Mouse (Mus musculus) limb, embryonic 14.5 days (tissue): ENCODE data around the gene Cflar. TPM values are rescaled to one million over a fixed set of nuclear protein-coding genes. Genes with fewer than 3 reads are reported as not detected.

Experiments used
- ATAC-seq: fragments of 200-750 bp; cut with Nextera tagmentation; 2 replicates; pipeline ENCODE4 v1.8.0; 2017; ENCODE audit warnings: low read depth, moderate number of reproducible peaks, moderate TSS enrichment; ENCODE audit not compliant: low FRiP score
- DNase-seq: peaks from one replicate; pipeline ENCODE4 v3.0.0-alpha.2; 2015; ENCODE audit warnings: low spot score
- H3K27ac ChIP-seq: fragments of 300-500 bp; sonication (generic); replicated peaks from 2 replicates; pipeline ENCODE4 v1.5.1; 2014; ENCODE audit warnings: low read depth, mild to moderate bottlenecking, low read length, moderate library complexity, mixed read lengths
- H3K27me3 ChIP-seq: fragments of 300-500 bp; sonication (generic); 2 replicates; pipeline ENCODE4 v1.6.1; 2014; ENCODE audit warnings: low read length, mixed read lengths; ENCODE audit not compliant: control insufficient read depth, insufficient read depth
- H3K36me3 ChIP-seq: fragments of 300-500 bp; sonication (generic); 2 replicates; pipeline ENCODE4 v1.6.1; 2014; ENCODE audit warnings: mild to moderate bottlenecking, low read length, moderate library complexity, mixed read lengths; ENCODE audit not compliant: control insufficient read depth, insufficient read depth
- H3K4me1 ChIP-seq: fragments of 300-500 bp; sonication (generic); 2 replicates; pipeline ENCODE4 v1.6.1; 2014; ENCODE audit warnings: antibody characterized with exemption, low read length, mixed read lengths; ENCODE audit not compliant: control insufficient read depth, insufficient read depth
- H3K4me2 ChIP-seq: fragments of 300-500 bp; sonication (generic); replicated peaks from 2 replicates; pipeline ENCODE4 v1.6.1; 2014; ENCODE audit warnings: low read depth, mild to moderate bottlenecking, low read length, moderate library complexity; ENCODE audit not compliant: severe bottlenecking
- H3K4me3 ChIP-seq: fragments of 300-500 bp; sonication (generic); replicated peaks from 2 replicates; pipeline ENCODE4 v1.5.1; 2014; ENCODE audit warnings: low read length
- H3K9ac ChIP-seq: fragments of 300-500 bp; sonication (generic); 2 replicates; pipeline ENCODE4 v1.6.1; 2014; ENCODE audit warnings: mild to moderate bottlenecking, low read depth, low read length, moderate library complexity; ENCODE audit not compliant: severe bottlenecking
- H3K9me3 ChIP-seq: fragments of 300-500 bp; sonication (generic); 2 replicates; pipeline ENCODE4 v1.6.1; 2016; ENCODE audit warnings: low read length; ENCODE audit not compliant: control insufficient read depth
- POLR2A ChIP-seq: fragments of 200-500 bp; IDR thresholded peaks from 2 replicates; pipeline ENCODE4 v1.8.0; 2012; ENCODE audit warnings: inconsistent platforms, mild to moderate bottlenecking, moderate library complexity, borderline replicate concordance; ENCODE audit not compliant: insufficient read depth, insufficient read length; ENCODE audit errors: extremely low read depth
- WGBS: fragments of 180-500 bp; shearing (Covaris S2); extraction: QIAGEN DNeasy Blood & Tissue Kit; methylation state at CpG from one replicate; pipeline ENCODE4 v1.1.7; 2014; 5-methylcytosine and 5-hydroxymethylcytosine counted together
- polyA plus RNA-seq, 2 experiments: library from polyadenylated mRNA; depleted of rRNA in 1 of 2; stranded (reverse) in 1 of 2; unstranded in 1 of 2; fragments of >200 nt; fragmentation: Nextera tagmentation in 1 of 2; extraction: Ambion mirVana in 1 of 2; gene quantifications; 2 replicates each; pipeline versions ENCODE4 v1.2.1 to v1.2.3; 2012 to 2014

Cflar gene
- polyA plus RNA-seq, 2 experiments: 28.9 to 37.2 TPM

- TF ChIP-seq POLR2A: no peak
- Histone ChIP-seq H3K4me2 (no peak overlapping the region), H3K9me3 (0 out of 2 replicates have a peak, but pooled peaks cover 2% of the 10 kb centered on the region), H3K27me3 (no peaks in the 10 kb centered on the region), H3K4me3 (no peak overlapping the region), H3K4me1 (peaks cover 14% of the 10 kb centered on the region), H3K9ac (no peak overlapping the region), H3K27ac (no peak overlapping the region), H3K36me3 (peaks cover 13% of the 10 kb centered on the region)
- no peak for DNase-seq
- WGBS: 86% methylated on average over 8 of the region's 8 CpGs
- no peak for ATAC-seq
These were observed 90.4 kb downstream of the Cflar start for GRCm38 (mm10) chr1:58801558-58802285.

- Histone ChIP-seq H3K27me3 (no peaks in the 10 kb centered on the region), H3K36me3 (peaks cover 13% of the 10 kb centered on the region), H3K9ac (peak overlapping the region; percentile 28; the same call in 1 of the 2 replicates), H3K4me1 (peaks cover 10% of the 10 kb centered on the region), H3K9me3 (0 out of 2 replicates have a peak, but pooled peaks cover 2% of the 10 kb centered on the region), H3K4me2 (no peak overlapping the region), H3K27ac (no peak overlapping the region), H3K4me3 (no peak overlapping the region)
- ATAC-seq (no peak), DNase-seq (peak; percentile 22)
- TF ChIP-seq POLR2A: no peak
- 58% methylated on average over 18 of the region's 18 CpGs for WGBS
These were observed 91.3 kb downstream of the Cflar start for GRCm38 (mm10) chr1:58802322-58803273.

GRCm38 (mm10) chr1:58803531-58803930, 92.2 kb downstream of the Cflar start:
- no peak overlapping the region for H3K4me2 ChIP-seq
- ATAC-seq: no peak
- H3K4me3 ChIP-seq: no peak overlapping the region
- H3K27me3 ChIP-seq: no peaks in the 10 kb centered on the region
- H3K9ac ChIP-seq: no peak overlapping the region
- H3K36me3 ChIP-seq: peaks cover 13% of the 10 kb centered on the region
- WGBS: 75% methylated on average over 6 of the region's 6 CpGs
- peaks cover 10% of the 10 kb centered on the region for H3K4me1 ChIP-seq
- peaks cover 2% of the 10 kb centered on the region; the same call in 1 of the 2 replicates for H3K9me3 ChIP-seq
- no peak for TF ChIP-seq POLR2A
- no peak for DNase-seq
- no peak overlapping the region for H3K27ac ChIP-seq

- DNase-seq (no peak), ATAC-seq (no peak)
- TF ChIP-seq POLR2A: no peak
- peaks cover 10% of the 10 kb centered on the region for H3K4me1 ChIP-seq
- no peaks in the 10 kb centered on the region; the same call in 1 of the 2 replicates for H3K9me3 ChIP-seq
- no peak overlapping the region for H3K9ac ChIP-seq
- no peaks in the 10 kb centered on the region for H3K27me3 ChIP-seq
- H3K4me2 ChIP-seq: no peak overlapping the region
- no peak overlapping the region for H3K4me3 ChIP-seq
- H3K36me3 ChIP-seq: no peaks in the 10 kb centered on the region
- no peak overlapping the region for H3K27ac ChIP-seq
- WGBS: 73% methylated on average over 3 of the region's 3 CpGs
These were observed 95.3 kb downstream of the Cflar start for GRCm38 (mm10) chr1:58806651-58807050.

Other genes with a start within 250 kb of the Cflar start
- gene Orc2, start 206.4 kb upstream of the Cflar start, polyA plus RNA-seq (2012; rRNA removed): 21.5 and 23.5 TPM in 2 replicates
- gene Orc2, start 206.4 kb upstream of the Cflar start, polyA plus RNA-seq (2014; fragmentation: Nextera tagmentation; extraction: Ambion mirVana): 29.4 and 34.1 TPM in 2 replicates
- gene Fam126b, start 125.2 kb upstream of the Cflar start, polyA plus RNA-seq (2012; rRNA removed): 3.1 and 3.2 TPM in 2 replicates
- 7.2 and 8.9 TPM in 2 replicates for gene Fam126b, start 125.2 kb upstream of the Cflar start, polyA plus RNA-seq (2014; fragmentation: Nextera tagmentation; extraction: Ambion mirVana)
- 97.4 and 136 TPM in 2 replicates for gene Ndufb3, start 125.1 kb upstream of the Cflar start, polyA plus RNA-seq (2012; rRNA removed)
- gene Ndufb3, start 125.1 kb upstream of the Cflar start, polyA plus RNA-seq (2014; fragmentation: Nextera tagmentation; extraction: Ambion mirVana): 149 and 164 TPM in 2 replicates
- not detected in 2 replicates for gene Als2cr12, start 15.5 kb upstream of the Cflar start, polyA plus RNA-seq (2012; rRNA removed)
- 0.12 TPM in 1 of 2 replicates, not detected in the other for gene Als2cr12, start 15.5 kb upstream of the Cflar start, polyA plus RNA-seq (2014; fragmentation: Nextera tagmentation; extraction: Ambion mirVana)
- 9.1 and 14.8 TPM in 2 replicates for gene Casp8, start 83.9 kb downstream of the Cflar start, polyA plus RNA-seq (2012; rRNA removed)
- 25.3 and 27.3 TPM in 2 replicates for gene Casp8, start 83.9 kb downstream of the Cflar start, polyA plus RNA-seq (2014; fragmentation: Nextera tagmentation; extraction: Ambion mirVana)